7 mouse cellular contexts compared by ENCODE assay signal in genomic region chr3:108444698-108445365, GRCm38 (mm10). TPM values are rescaled to one million over a fixed set of nuclear protein-coding genes. Genes with fewer than 3 reads are reported as not detected.
DNase-seq lines count a peak whose midpoint lies in the region; ATAC-seq lines count a peak whose summit lies in the region.

Sars (minus strand) TSS chr3:108445209.

- peak within 1 kb of the TSS; percentile 92 for H3K9ac ChIP-seq in midbrain, embryonic 13.5 days (replicated peaks)

- peak within 1 kb of the TSS; percentile 95 for H3K4me2 ChIP-seq in midbrain, embryonic 13.5 days (replicated peaks)

- H3K9me3 ChIP-seq in embryonic facial prominence, embryonic 10.5 days, result no peaks in the 10 kb centered on the region
- no peaks in the 10 kb centered on the region for H3K9me3 ChIP-seq in limb, embryonic 10.5 days (replicated peaks)
- H3K9me3 ChIP-seq in midbrain, embryonic 13.5 days, result no peaks in the 10 kb centered on the region

- peak within 1 kb of the TSS; percentile 87 for H3K27ac ChIP-seq in embryonic facial prominence, embryonic 10.5 days (replicated peaks)
- H3K27ac ChIP-seq in limb, embryonic 10.5 days, result peak within 1 kb of the TSS; percentile 86
- H3K27ac ChIP-seq in midbrain, embryonic 13.5 days, result peak within 1 kb of the TSS; percentile 92

- peaks cover 27% of the 10 kb centered on the region for H3K4me1 ChIP-seq in embryonic facial prominence, embryonic 10.5 days
- H3K4me1 ChIP-seq in limb, embryonic 10.5 days, result peaks cover 19% of the 10 kb centered on the region
- H3K4me1 ChIP-seq in midbrain, embryonic 13.5 days (replicated peaks), result peaks cover 51% of the 10 kb centered on the region

- WGBS in embryonic facial prominence, embryonic 10.5 days, result under 1% methylated on average over 41 of the region's 41 CpGs
- WGBS in limb, embryonic 10.5 days, result under 1% methylated on average over 41 of the region's 41 CpGs
- WGBS in midbrain, embryonic 13.5 days, result 0% methylated on average over 41 of the region's 41 CpGs

- H3K27me3 ChIP-seq in embryonic facial prominence, embryonic 10.5 days (replicated peaks; ENCODE audit: low read depth, poor library complexity, severe bottlenecking), result no peaks in the 10 kb centered on the region
- H3K27me3 ChIP-seq in limb, embryonic 10.5 days (ENCODE audit: low read depth, poor library complexity, severe bottlenecking), result no peaks in the 10 kb centered on the region
- H3K27me3 ChIP-seq in midbrain, embryonic 13.5 days, result no peaks in the 10 kb centered on the region

- peaks cover 24% of the 10 kb centered on the region for H3K36me3 ChIP-seq in embryonic facial prominence, embryonic 10.5 days (replicated peaks)
- H3K36me3 ChIP-seq in limb, embryonic 10.5 days, result peaks cover 24% of the 10 kb centered on the region
- H3K36me3 ChIP-seq in midbrain, embryonic 13.5 days, result peaks cover 8% of the 10 kb centered on the region; the same call in 1 of the 2 replicates

- peak within 1 kb of the TSS; percentile 80 for H3K4me3 ChIP-seq in embryonic facial prominence, embryonic 10.5 days
- peak within 1 kb of the TSS; percentile 81 for H3K4me3 ChIP-seq in limb, embryonic 10.5 days
- H3K4me3 ChIP-seq in midbrain, embryonic 13.5 days (replicated peaks), result peak within 1 kb of the TSS; percentile 91

- peak; percentile 95 for DNase-seq in adrenal gland, postnatal 10 days
- DNase-seq in embryonic facial prominence, embryonic 10.5 days (ENCODE audit: low spot score), result peak; percentile 96
- DNase-seq in kidney, adult 11 months, result peak; percentile 90
- DNase-seq in limb, embryonic 10.5 days (ENCODE audit: low spot score), result peak; percentile 94
- peak; percentile 87 for DNase-seq in spleen, adult 12 weeks (ENCODE audit: low spot score)

- peak; percentile 91 for ATAC-seq in granulocyte monocyte progenitor cell, adult 5-6 weeks (replicated peaks; ENCODE audit: poor library complexity, severe bottlenecking)
- peak; percentile 98 for ATAC-seq in midbrain, embryonic 13.5 days

RNA-seq across cellular contexts. Expression of gene Sars, which starts in this region (rescaled TPM):
- 100 to 1,000 TPM; 146 to 152 TPM for total RNA-seq in adrenal gland, postnatal 10 days (2021)
- polyA plus RNA-seq in embryonic facial prominence, embryonic 10.5 days (2016; fragmentation: Nextera tagmentation; extraction: Ambion mirVana), result 132 and 139 TPM in 2 replicates
- total RNA-seq in granulocyte monocyte progenitor cell, adult 5-6 weeks (2014; fragmentation: Nextera tagmentation), result 30.9 and 36.2 TPM in 2 replicates
- 196 and 259 TPM in 2 replicates for total RNA-seq in granulocyte monocyte progenitor cell, adult 5-6 weeks (2017)
- polyA plus RNA-seq in limb, embryonic 10.5 days (2016; fragmentation: Nextera tagmentation; extraction: Ambion mirVana), result 117 and 125 TPM in 2 replicates
- 208 and 216 TPM in 2 replicates for polyA plus RNA-seq in midbrain, embryonic 13.5 days (2015; fragmentation: Nextera tagmentation; extraction: Ambion mirVana)

Comparison
In these comparisons a context has a peak if more than half of its experiments do, and no peak if none do; other contexts are left out.
1. Peak in every context shown above with its lines: DNase-seq, ATAC-seq, H3K4me3 ChIP-seq and H3K27ac ChIP-seq.